Mouse (Mus musculus): ENCODE results near the gene Arhgap30. TPM values are rescaled to one million over a fixed set of nuclear protein-coding genes. Genes with fewer than 3 reads are reported as not detected.

Gene Arhgap30
- polyA plus RNA-seq, 1 experiment from 2014 or later: 0.74 TPM

DNA sequence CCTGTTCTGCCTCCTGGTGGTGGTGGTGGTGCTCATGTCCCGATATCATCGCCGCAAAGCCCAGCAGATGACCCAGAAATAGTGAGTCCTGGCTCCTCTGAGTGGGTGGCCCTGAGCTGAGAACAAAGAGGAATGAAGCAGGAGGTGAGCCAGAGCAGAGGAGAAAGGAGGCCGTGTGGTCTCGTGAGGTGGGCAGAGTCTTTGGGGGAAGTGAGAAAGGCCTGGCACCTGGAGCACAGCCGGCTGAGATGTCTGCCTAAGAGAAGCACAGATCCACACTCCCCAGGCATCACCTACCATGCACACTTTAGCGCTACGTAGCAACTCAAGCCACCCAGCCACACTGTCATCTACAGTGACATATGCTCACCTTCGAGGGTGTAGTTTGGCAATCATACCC, 3.6 kb upstream of the Arhgap30 start:
- whole genome bisulfite sequencing: 70% methylated on average over 9 of the region's 9 CpGs
- Histone ChIP-seq H3K9me3 (no peaks in the 10 kb centered on the region), H3K27me3 (ENCODE audit: poor library complexity, severe bottlenecking) (peaks cover 26% of the 10 kb centered on the region), H3K27ac (0 out of 2 replicates have a peak overlapping the region, but pooled peaks have one; percentile 4), H3K36me3 (replicated peaks) (no peaks in the 10 kb centered on the region), H3K4me3 (no peak overlapping the region), H3K4me1 (peaks cover 19% of the 10 kb centered on the region)
- no peak for DNase-seq (ENCODE audit: extremely low spot score, low spot score)

DNA sequence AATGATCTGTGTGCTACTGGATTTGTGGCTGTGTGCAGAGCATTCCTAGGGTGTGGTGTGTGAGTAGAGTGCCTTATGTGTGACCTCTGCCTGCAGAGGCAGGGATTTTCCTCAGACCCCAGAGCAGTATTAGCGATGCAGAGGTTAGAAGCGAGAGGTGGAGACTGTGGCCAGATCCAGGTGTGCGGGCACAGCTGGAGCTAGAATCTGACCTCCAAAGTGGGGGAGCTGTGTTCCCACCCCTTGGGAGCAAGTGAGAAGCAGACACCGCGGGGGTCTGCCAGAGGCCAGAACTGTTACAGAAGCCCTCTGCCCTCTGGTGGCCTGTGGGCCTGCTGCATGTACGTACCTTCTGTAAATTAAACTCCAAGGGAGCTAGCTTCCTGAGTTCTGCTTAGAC, 1.7 kb upstream of the Arhgap30 start:
- no peaks in the 10 kb centered on the region for H3K9me3 ChIP-seq
- H3K27me3 ChIP-seq (ENCODE audit: poor library complexity, severe bottlenecking): peaks cover 7% of the 10 kb centered on the region; the same call in 1 of the 2 replicates
- whole genome bisulfite sequencing: 14% methylated on average over 6 of the region's 6 CpGs
- peaks cover 14% of the 10 kb centered on the region for H3K4me1 ChIP-seq
- H3K4me3 ChIP-seq: no peak overlapping the region
- DNase-seq (ENCODE audit: extremely low spot score, low spot score): peak; percentile 34
- no peaks in the 10 kb centered on the region for H3K36me3 ChIP-seq (replicated peaks)
- H3K27ac ChIP-seq: no peak overlapping the region

DNA sequence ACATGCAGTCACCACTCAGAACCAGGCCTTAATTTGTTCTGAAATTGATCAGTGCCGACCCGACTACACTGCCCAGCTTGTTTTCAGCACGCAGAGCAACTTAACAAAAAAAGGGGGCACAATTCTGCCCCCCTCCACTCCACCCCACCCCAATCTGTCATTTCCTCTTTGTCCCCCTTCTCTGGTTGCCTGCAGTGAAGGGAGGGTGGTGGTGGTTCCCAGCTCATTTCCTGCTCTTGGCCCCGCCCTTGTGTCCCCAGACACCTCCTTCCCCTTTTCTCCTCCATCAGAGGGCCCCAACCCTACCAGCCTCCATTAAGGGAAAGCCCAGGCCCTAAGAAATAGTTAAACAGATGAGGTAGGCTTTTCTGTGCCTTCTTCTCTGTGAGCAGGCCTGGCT, 1.3 kb downstream of the Arhgap30 start:
- Histone ChIP-seq H3K9me3 (no peaks in the 10 kb centered on the region), H3K27ac (no peak overlapping the region), H3K4me3 (no peak overlapping the region), H3K36me3 (replicated peaks) (no peaks in the 10 kb centered on the region), H3K4me1 (peaks cover 7% of the 10 kb centered on the region), H3K27me3 (ENCODE audit: poor library complexity, severe bottlenecking) (0 out of 2 replicates have a peak, but pooled peaks cover 3% of the 10 kb centered on the region)
- 79% methylated on average over 4 of the region's 4 CpGs for WGBS
- DNase-seq (ENCODE audit: extremely low spot score, low spot score): no peak

DNA sequence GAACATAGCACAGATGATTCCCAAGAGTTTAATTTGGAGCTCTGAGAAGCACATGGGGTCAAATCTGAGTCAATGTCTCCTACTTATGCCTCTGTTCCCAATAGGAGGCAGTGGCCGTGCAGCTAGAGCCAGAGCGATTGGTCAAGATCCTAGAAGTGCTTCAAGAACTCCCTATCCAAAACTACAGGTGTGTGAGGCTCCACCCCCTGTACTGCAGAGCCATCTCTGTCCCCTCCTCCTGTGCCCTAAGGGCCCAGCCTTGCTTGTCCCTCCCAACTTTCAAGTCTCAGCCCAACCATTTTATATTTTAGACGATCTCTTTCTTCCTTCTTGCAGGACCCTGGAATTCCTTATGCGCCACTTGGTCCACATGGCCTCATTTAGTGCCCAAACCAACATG, 13.1 kb downstream of the Arhgap30 start:
- DNase-seq (ENCODE audit: extremely low spot score, low spot score): no peak
- Histone ChIP-seq H3K27ac (no peak overlapping the region), H3K9me3 (no peaks in the 10 kb centered on the region), H3K4me1 (no peaks in the 10 kb centered on the region), H3K4me3 (no peak overlapping the region), H3K36me3 (replicated peaks) (no peaks in the 10 kb centered on the region), H3K27me3 (ENCODE audit: poor library complexity, severe bottlenecking) (no peaks in the 10 kb centered on the region)
- 80% methylated on average over 4 of the region's 4 CpGs for WGBS

DNA sequence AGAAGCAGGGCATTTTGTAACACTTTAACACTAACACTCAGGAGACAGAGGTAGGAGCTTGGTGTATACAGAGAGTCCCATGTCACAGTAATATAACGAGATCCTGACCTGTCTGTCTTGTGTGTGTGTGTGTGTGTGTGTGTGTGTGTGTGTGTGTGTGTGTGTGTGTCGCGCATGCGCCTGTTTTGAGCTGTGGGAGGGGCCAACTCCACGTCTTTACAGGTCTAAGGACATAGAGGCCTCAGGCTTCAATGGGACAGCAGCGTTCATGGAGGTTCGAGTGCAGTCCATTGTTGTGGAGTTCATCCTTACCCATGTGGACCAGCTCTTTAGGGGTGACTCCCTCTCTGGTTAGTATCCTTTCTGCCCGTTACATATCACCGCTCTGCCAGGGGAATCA, 14.2 kb downstream of the Arhgap30 start:
- peaks cover 9% of the 10 kb centered on the region for H3K27me3 ChIP-seq (ENCODE audit: poor library complexity, severe bottlenecking)

DNA sequence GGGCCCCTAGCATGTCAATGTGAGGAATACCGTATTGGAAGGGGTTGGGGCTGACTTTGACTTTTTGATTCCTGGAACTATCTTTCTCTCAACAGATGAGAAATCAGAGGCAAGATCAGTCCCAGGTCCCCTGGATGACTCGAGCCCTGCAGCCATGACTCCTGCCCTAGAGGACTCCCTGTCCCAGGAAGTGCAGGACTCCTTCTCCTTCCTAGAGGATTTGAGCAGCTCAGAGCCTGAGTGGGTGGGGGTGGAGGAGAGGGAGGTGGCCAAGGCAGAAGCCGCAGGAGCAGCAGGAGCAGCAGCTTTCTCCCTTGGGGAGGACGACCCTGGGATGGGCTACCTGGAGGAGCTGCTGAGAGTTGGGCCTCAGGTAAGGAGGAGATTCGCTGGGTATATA, 18.5 kb downstream of the Arhgap30 start:
- Histone ChIP-seq H3K36me3 (replicated peaks) (no peaks in the 10 kb centered on the region), H3K27me3 (ENCODE audit: poor library complexity, severe bottlenecking) (peaks cover 29% of the 10 kb centered on the region), H3K27ac (no peak overlapping the region), H3K4me1 (peaks cover 4% of the 10 kb centered on the region), H3K9me3 (no peaks in the 10 kb centered on the region), H3K4me3 (no peak overlapping the region)
- no peak for DNase-seq (ENCODE audit: extremely low spot score, low spot score)
- 80% methylated on average over 5 of the region's 5 CpGs for WGBS

More for the DNA sequence above, 14.2 kb downstream of the Arhgap30 start:
- no peak overlapping the region for H3K4me3 ChIP-seq
- WGBS: 84% methylated on average over 9 of the region's 9 CpGs
- H3K4me1 ChIP-seq: no peaks in the 10 kb centered on the region
- H3K36me3 ChIP-seq (replicated peaks): no peaks in the 10 kb centered on the region
- H3K9me3 ChIP-seq: no peaks in the 10 kb centered on the region
- H3K27ac ChIP-seq: no peak overlapping the region
- no peak for DNase-seq (ENCODE audit: extremely low spot score, low spot score)

DNA sequence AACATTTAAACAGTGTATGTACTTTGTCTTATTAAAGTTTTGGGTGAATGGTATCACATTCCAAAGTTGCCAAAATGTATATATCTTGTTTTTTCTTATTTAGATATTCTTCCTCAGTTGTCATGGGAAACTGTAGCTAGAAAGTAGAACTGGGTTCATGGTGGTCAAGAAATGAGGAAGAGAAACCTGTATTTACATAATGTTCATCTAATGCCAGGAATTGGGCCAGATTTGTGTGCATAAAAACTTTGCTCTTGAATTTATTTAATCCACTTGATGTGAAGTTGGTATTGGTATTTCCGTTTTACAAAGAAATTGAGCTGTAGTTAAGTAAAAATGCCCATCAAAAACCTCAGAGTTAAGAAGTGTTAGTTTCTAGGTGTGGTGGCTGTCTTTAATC, 21.5 kb downstream of the Arhgap30 start:
- H3K27ac ChIP-seq: no peak overlapping the region
- H3K4me1 ChIP-seq: peaks cover 26% of the 10 kb centered on the region
- no peaks in the 10 kb centered on the region for H3K9me3 ChIP-seq
- peaks cover 29% of the 10 kb centered on the region for H3K27me3 ChIP-seq (ENCODE audit: poor library complexity, severe bottlenecking)
- 92% methylated on average over 1 of the region's 1 CpGs for WGBS
- no peak overlapping the region for H3K4me3 ChIP-seq
- no peak for DNase-seq (ENCODE audit: extremely low spot score, low spot score)
- H3K36me3 ChIP-seq (replicated peaks): peaks cover 24% of the 10 kb centered on the region

DNA sequence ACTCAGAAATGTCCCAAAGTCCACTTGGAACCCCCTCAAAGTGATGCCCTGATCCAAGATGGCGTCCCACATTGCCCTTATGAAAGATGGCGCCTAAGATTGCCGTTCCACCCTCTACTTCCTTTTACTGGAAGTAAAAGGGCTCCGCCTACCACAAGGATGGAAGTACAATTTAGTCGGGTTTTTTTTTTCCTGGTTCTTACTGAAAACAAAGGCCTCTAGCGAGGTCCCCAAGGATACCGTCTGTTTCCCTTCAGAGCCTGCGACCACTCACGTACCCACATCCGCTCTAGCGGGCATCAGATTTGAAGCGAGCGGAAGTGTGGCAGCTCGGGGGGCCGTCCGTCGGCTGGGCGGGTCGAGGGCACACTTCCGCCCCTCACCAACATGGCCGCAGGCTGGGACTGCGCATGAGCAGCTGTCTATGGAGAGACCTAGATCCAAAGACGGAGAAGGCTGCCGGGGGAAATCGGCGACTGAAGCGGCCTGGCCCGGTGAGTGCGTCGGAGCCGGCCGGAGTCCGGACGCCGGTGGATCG, 22.3 kb downstream of the Arhgap30 start, which contains the start of gene Usf1:
Gene Usf1, plus strand, starts transcription at position 367 of the 538 bp plus-strand sequence.
- WGBS: under 1% methylated on average over 36 of the region's 36 CpGs

DNA sequence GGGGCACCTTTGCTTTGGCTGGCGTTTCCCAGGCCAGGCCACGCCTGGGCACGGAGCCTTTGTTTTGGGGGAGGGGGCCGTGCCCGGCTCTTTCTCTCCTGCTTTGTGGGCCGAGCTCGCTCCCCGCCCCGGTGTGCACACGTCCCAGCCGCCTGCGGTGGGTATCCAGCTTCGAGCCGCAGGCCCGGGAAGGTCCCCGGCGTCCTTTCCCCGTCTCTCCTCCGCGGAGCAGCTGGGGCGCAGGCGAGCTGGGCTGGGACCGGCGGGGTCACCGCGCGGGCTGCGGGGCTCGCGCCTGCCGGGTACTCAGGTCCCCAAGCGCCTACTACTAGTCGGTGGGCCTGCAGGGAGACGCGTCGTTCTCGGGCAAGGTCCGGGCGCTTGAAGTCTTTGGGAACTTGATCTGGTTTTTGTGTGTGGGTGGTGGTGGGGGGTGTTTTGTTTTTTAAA, 22.8 kb downstream of the Arhgap30 start:
- Histone ChIP-seq H3K27ac (peak overlapping the region; percentile 97), H3K4me3 (peak overlapping the region; percentile 97), H3K9me3 (no peaks in the 10 kb centered on the region), H3K4me1 (peaks cover 26% of the 10 kb centered on the region), H3K27me3 (ENCODE audit: poor library complexity, severe bottlenecking) (peaks cover 29% of the 10 kb centered on the region), H3K36me3 (replicated peaks) (peaks cover 37% of the 10 kb centered on the region)
- no peak for DNase-seq (ENCODE audit: extremely low spot score, low spot score)
- WGBS: under 1% methylated on average over 39 of the region's 39 CpGs

More for the DNA sequence above, 22.3 kb downstream of the Arhgap30 start, which contains the start of gene Usf1:
- DNase-seq (ENCODE audit: extremely low spot score, low spot score): peak; percentile 93
- Histone ChIP-seq H3K4me3 (peak within 1 kb of the TSS; percentile 97), H3K4me1 (peaks cover 26% of the 10 kb centered on the region), H3K36me3 (replicated peaks) (peaks cover 32% of the 10 kb centered on the region), H3K9me3 (no peaks in the 10 kb centered on the region), H3K27ac (peak within 1 kb of the TSS; percentile 97), H3K27me3 (ENCODE audit: poor library complexity, severe bottlenecking) (peaks cover 29% of the 10 kb centered on the region)

DNA sequence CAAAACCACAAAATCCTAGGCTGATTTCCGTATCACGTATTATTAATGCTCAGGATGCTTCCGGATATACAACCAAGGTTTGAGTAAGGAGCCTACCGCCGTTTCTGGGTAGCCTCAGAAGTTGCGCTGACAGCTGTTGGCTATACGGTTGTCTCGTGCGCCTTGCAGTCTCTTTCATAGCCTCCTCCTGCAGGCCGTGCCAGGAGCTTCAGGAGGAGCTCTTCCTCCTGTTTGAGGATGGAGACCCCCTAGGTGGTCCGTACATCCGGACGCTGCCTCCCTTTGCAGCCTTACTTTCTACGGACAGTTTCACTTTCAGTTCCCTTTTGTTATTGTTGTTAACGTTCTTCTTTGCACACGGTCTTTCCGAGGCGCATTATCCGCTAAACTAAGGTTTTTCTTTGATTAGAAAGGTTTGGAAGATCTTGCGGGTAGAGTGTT, 23.3 kb downstream of the Arhgap30 start:
- WGBS: 2% methylated on average over 20 of the region's 20 CpGs
- peak overlapping the region; percentile 97 for H3K27ac ChIP-seq
- peak; percentile 56 for DNase-seq (ENCODE audit: extremely low spot score, low spot score)

DNA sequence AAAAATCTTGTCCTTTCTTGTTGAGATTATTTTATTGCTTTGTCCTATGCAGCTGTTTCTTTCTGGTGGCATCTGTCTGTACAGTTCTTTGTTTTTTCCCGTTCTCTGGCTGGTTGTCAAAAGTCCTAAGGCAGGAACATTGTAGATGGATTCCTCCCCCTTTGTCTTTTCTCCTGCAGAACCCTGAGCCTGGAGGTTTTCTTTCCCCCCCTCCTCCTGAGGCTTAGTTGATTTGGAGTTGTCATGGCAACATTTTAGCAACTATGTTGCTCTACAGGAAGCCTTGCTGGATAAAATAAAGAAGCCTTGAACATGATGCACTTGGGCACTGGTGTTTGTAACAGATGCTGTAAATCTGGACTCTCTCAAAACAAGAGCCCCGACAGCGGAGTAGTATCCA, 23.7 kb downstream of the Arhgap30 start:
- WGBS: 62% methylated on average over 3 of the region's 3 CpGs
- peaks cover 25% of the 10 kb centered on the region for H3K27me3 ChIP-seq (ENCODE audit: poor library complexity, severe bottlenecking)
- DNase-seq (ENCODE audit: extremely low spot score, low spot score): no peak

More for the DNA sequence above, 23.3 kb downstream of the Arhgap30 start:
- H3K4me3 ChIP-seq: peak overlapping the region; percentile 97
- no peaks in the 10 kb centered on the region for H3K9me3 ChIP-seq
- H3K36me3 ChIP-seq (replicated peaks): peaks cover 42% of the 10 kb centered on the region
- H3K4me1 ChIP-seq: peaks cover 26% of the 10 kb centered on the region
- H3K27me3 ChIP-seq (ENCODE audit: poor library complexity, severe bottlenecking): peaks cover 29% of the 10 kb centered on the region

DNA sequence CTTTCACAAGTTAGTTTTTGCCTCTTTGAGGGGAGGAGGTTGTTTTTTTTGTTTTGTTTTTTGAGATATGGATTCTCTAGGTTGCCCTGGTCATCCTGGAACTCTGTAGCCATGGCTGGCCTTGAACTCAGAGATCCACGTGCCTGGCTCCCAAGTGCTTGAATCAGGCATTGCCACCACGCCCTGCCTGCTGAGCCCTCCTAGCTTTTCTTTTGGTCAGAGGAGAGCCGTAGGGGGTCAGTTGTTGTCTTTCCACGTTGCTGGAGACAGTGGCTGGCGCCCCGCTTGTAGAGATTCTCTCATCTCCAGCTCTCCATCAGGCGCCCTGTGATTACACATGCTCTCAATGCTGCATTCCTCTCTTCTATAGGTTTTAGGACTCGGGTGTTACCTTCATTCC, 24.9 kb downstream of the Arhgap30 start:
- no peak overlapping the region for H3K27ac ChIP-seq
- peaks cover 13% of the 10 kb centered on the region for H3K27me3 ChIP-seq (ENCODE audit: poor library complexity, severe bottlenecking)
- H3K9me3 ChIP-seq: no peaks in the 10 kb centered on the region
- peak overlapping the region; percentile 97; the same call in 1 of the 2 replicates for H3K4me3 ChIP-seq
- H3K36me3 ChIP-seq (replicated peaks): peaks cover 58% of the 10 kb centered on the region
- DNase-seq (ENCODE audit: extremely low spot score, low spot score): no peak
- 77% methylated on average over 8 of the region's 8 CpGs for WGBS
- H3K4me1 ChIP-seq: peaks cover 26% of the 10 kb centered on the region

More for the DNA sequence above, 23.7 kb downstream of the Arhgap30 start:
- peaks cover 26% of the 10 kb centered on the region for H3K4me1 ChIP-seq
- H3K27ac ChIP-seq: peak overlapping the region; percentile 97
- H3K4me3 ChIP-seq: peak overlapping the region; percentile 97
- peaks cover 46% of the 10 kb centered on the region for H3K36me3 ChIP-seq (replicated peaks)
- no peaks in the 10 kb centered on the region for H3K9me3 ChIP-seq

DNA sequence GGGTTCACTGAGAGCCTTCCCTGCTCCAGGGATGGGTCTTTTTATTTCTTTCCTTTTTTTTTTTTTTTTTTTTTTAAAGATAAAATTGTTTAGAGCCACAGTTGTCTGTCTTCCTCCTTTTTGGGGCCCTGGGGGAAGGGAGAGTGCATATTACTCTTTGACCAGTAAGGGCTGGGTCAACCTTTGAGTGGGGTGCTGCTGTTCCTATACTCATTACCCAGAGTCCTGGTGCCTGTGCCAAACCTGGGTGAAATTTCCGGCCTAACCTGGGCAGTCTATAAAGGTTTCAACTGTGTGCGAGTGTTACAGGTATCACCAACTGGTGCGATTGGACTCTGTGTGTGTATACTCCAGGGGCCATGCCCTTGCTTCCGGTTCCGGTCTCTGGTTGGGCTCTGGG, 29.9 kb downstream of the Arhgap30 start, which contains the start of gene Tstd1:
Gene Tstd1, plus strand, starts transcription at position 213 of the 400 bp plus-strand sequence.
- Histone ChIP-seq H3K9me3 (no peaks in the 10 kb centered on the region), H3K27ac (no peak within 1 kb of the TSS), H3K36me3 (replicated peaks) (peaks cover 81% of the 10 kb centered on the region), H3K4me1 (peaks cover 8% of the 10 kb centered on the region), H3K27me3 (ENCODE audit: poor library complexity, severe bottlenecking) (no peaks in the 10 kb centered on the region), H3K4me3 (no peak within 1 kb of the TSS)
- DNase-seq (ENCODE audit: extremely low spot score, low spot score): no peak
- WGBS: 90% methylated on average over 5 of the region's 5 CpGs

Data from forebrain, embryonic 10.5 days (tissue).